Mouse (Mus musculus) WW6 (cell line): ENCODE results near the gene Ctps.

Source experiments
- DNase-seq: peaks from one replicate; pipeline ENCODE4 v3.0.0-alpha.2; 2013; ENCODE audit warnings: low read depth, low spot score

The Ctps gene

GRCm38 (mm10) chr4:120570438-120571069 is 478 bp upstream of the Ctps start:
- DNase-seq, result no peak

GRCm38 (mm10) chr4:120569025-120569424 is 1.1 kb downstream of the Ctps start:
- DNase-seq, result no peak

GRCm38 (mm10) chr4:120568005-120568404 is 2.1 kb downstream of the Ctps start:
- DNase-seq, result no peak

- DNase-seq, result no peak
Measured at GRCm38 (mm10) chr4:120565726-120566125, 4.3 kb downstream of the Ctps start.

GRCm38 (mm10) chr4:120556592-120556991 is 13.5 kb downstream of the Ctps start:
- no peak for DNase-seq

- no peak for DNase-seq
Measured at GRCm38 (mm10) chr4:120544896-120545295, 25.2 kb downstream of the Ctps start.

- no peak for DNase-seq
Measured at GRCm38 (mm10) chr4:120538664-120539063, 31.4 kb downstream of the Ctps start.

- DNase-seq, result no peak
Measured at GRCm38 (mm10) chr4:120531986-120532385, 38.1 kb downstream of the Ctps start, which contains the start of gene Slfnl1. Gene Slfnl1 (plus strand): TSS chr4:120532231.

GRCm38 (mm10) chr4:120528171-120528570 is 41.9 kb downstream of the Ctps start:
- no peak for DNase-seq

- DNase-seq, result no peak
Measured at GRCm38 (mm10) chr4:120523092-120523491, 47.0 kb downstream of the Ctps start.

- DNase-seq, result no peak
Measured at GRCm38 (mm10) chr4:120522351-120522750, 47.7 kb downstream of the Ctps start.

GRCm38 (mm10) chr4:120521761-120522160 is 48.3 kb downstream of the Ctps start:
- no peak for DNase-seq

- DNase-seq, result no peak
Measured at GRCm38 (mm10) chr4:120517335-120517734, 52.7 kb downstream of the Ctps start.

GRCm38 (mm10) chr4:120516907-120517306 is 53.2 kb downstream of the Ctps start:
- no peak for DNase-seq

GRCm38 (mm10) chr4:120516491-120516890 is 53.6 kb downstream of the Ctps start:
- DNase-seq, result no peak

- DNase-seq, result no peak
Measured at GRCm38 (mm10) chr4:120514366-120514765, 55.7 kb downstream of the Ctps start.

GRCm38 (mm10) chr4:120511203-120511602 is 58.9 kb downstream of the Ctps start:
- no peak for DNase-seq

GRCm38 (mm10) chr4:120506955-120507354 is 63.1 kb downstream of the Ctps start:
- DNase-seq, result no peak
